Mouse (Mus musculus) heart, postnatal 0 days (tissue): ENCODE measurements at regions not wholly inside any gene's neighbourhood (a gene's known extent, or its start where the extent isn't known, plus 50 kb on each side); places are given as distances from the start of the nearest gene placed in this dataset.

Source experiments
- ATAC-seq: fragments of 200-750 bp; cut with Nextera tagmentation; 2 replicates; pipeline ENCODE4 v1.8.0; 2017; ENCODE audit warnings: low read depth, moderate number of reproducible peaks, moderate library complexity; ENCODE audit not compliant: insufficient read depth
- DNase-seq: peaks from one replicate; pipeline ENCODE4 v3.0.0-alpha.2; 2016; ENCODE audit warnings: low spot score
- H3K27ac ChIP-seq: fragments of 300-500 bp; sonication (generic); 2 replicates; pipeline ENCODE4 v1.5.1; 2014; ENCODE audit warnings: low read depth, mild to moderate bottlenecking
- H3K27me3 ChIP-seq: fragments of 300-500 bp; sonication (generic); 2 replicates; pipeline ENCODE4 v1.6.1; 2014; ENCODE audit warnings: low read length, mixed read lengths; ENCODE audit not compliant: control insufficient read depth, insufficient read depth
- H3K36me3 ChIP-seq: fragments of 300-500 bp; sonication (generic); replicated peaks from 2 replicates; pipeline ENCODE4 v1.6.1; 2014; ENCODE audit warnings: low read length, mixed read lengths; ENCODE audit not compliant: control insufficient read depth, insufficient read depth
- H3K4me1 ChIP-seq: fragments of 300-500 bp; sonication (generic); 2 replicates; pipeline ENCODE4 v1.6.1; 2014; ENCODE audit warnings: antibody characterized with exemption; ENCODE audit not compliant: control insufficient read depth, insufficient read depth
- H3K4me2 ChIP-seq: fragments of 300-500 bp; sonication (generic); 2 replicates; pipeline ENCODE4 v1.6.1; 2014; ENCODE audit warnings: low read depth, mild to moderate bottlenecking, low read length, moderate library complexity
- H3K4me3 ChIP-seq: fragments of 300-500 bp; sonication (generic); 2 replicates; pipeline ENCODE4 v1.5.1; 2014; ENCODE audit warnings: low read depth, low read length
- H3K9ac ChIP-seq: fragments of 300-500 bp; sonication (generic); replicated peaks from 2 replicates; pipeline ENCODE4 v1.6.1; 2014; ENCODE audit warnings: low read depth, low read length, mixed read lengths
- H3K9me3 ChIP-seq: fragments of 300-500 bp; sonication (generic); replicated peaks from 2 replicates; pipeline ENCODE4 v1.6.1; 2016; ENCODE audit warnings: low read length; ENCODE audit not compliant: control insufficient read depth
- CTCF ChIP-seq: IDR thresholded peaks from 2 replicates; pipeline ENCODE4 v1.5.1; 2016; ENCODE audit warnings: antibody characterized with exemption, control low read depth, low read depth
- EP300 ChIP-seq: IDR thresholded peaks from 2 replicates; pipeline ENCODE4 v1.6.1; 2016; ENCODE audit warnings: antibody characterized with exemption, low read depth
- WGBS: fragments of 180-500 bp; shearing (Covaris S2); extraction: QIAGEN DNeasy Blood & Tissue Kit; methylation state at CpG from one replicate; pipeline ENCODE4 v1.1.7; 2014; 5-methylcytosine and 5-hydroxymethylcytosine counted together

DNA sequence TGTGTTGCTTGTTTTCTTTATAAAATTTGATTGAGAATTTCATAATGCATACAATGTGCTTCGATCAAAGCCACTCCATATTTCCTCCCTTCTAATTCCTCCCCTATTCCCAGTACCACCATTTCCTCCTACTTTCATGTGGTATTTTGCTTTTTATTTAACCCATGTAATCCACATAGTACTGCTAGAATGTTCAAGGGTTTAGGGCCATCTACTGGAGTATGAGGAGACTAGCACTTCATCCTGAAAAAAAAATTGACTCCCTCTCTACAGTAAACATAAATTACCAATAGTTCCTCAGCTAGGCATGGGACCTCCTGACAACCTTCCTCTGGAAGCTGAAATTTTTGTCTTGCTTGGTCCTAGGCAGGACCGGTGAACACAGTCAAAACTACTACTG, 163.0 kb downstream of the Gpr165 start:
- Histone ChIP-seq H3K27me3 (no peaks in the 10 kb centered on the region), H3K36me3 (no peaks in the 10 kb centered on the region), H3K9ac (no peak overlapping the region), H3K9me3 (no peaks in the 10 kb centered on the region), H3K4me3 (no peak overlapping the region), H3K27ac (no peak overlapping the region), H3K4me2 (no peak overlapping the region), H3K4me1 (no peaks in the 10 kb centered on the region)
- ATAC-seq (no peak), DNase-seq (no peak)
- TF ChIP-seq EP300, result no peak
- TF ChIP-seq CTCF, result peak; percentile 22; the same call in 1 of the 2 replicates
- WGBS, result 43% methylated on average over 2 of the region's 2 CpGs

- H3K27ac ChIP-seq, result no peak overlapping the region
- no peaks in the 10 kb centered on the region for H3K4me1 ChIP-seq
- H3K27me3 ChIP-seq, result no peaks in the 10 kb centered on the region
- no peak for ATAC-seq
- H3K4me2 ChIP-seq, result no peak overlapping the region
- no peak overlapping the region for H3K9ac ChIP-seq
- peak; percentile 5 for DNase-seq
- no peak for TF ChIP-seq EP300
- TF ChIP-seq CTCF, result peak; percentile 53
- H3K4me3 ChIP-seq, result no peak overlapping the region
- H3K36me3 ChIP-seq, result no peaks in the 10 kb centered on the region
- H3K9me3 ChIP-seq, result no peaks in the 10 kb centered on the region
These were observed 165.5 kb downstream of the Gpr165 start for GRCm38 (mm10) chrX:96878721-96879120.

DNA sequence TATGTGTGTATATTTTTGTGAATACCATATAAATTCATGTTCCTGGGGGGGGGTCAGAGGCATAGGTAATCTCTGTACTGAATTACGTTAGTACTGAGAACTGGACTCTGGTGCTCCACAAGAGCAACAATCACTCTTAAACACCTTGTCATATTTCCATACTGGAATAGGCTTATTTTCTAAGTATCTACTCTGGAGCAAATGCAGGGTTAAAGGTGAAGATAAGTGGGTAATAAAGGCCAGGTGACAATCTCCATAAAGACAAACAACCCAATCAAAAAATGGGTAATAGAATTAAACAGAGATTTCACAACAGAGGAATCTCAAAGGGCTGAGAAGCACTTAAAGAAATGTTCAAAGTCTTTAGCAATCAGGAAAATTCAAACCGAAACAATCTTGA, 165.9 kb downstream of the Gpr165 start:
- TF ChIP-seq EP300 (no peak), CTCF (no peak)
- Histone ChIP-seq H3K27me3 (no peaks in the 10 kb centered on the region), H3K4me2 (no peak overlapping the region), H3K27ac (no peak overlapping the region), H3K36me3 (no peaks in the 10 kb centered on the region), H3K9ac (no peak overlapping the region), H3K4me3 (no peak overlapping the region), H3K4me1 (no peaks in the 10 kb centered on the region), H3K9me3 (no peaks in the 10 kb centered on the region)
- no peak for ATAC-seq
- no peak for DNase-seq
- WGBS, result 41% methylated on average over 2 of the region's 2 CpGs

DNA sequence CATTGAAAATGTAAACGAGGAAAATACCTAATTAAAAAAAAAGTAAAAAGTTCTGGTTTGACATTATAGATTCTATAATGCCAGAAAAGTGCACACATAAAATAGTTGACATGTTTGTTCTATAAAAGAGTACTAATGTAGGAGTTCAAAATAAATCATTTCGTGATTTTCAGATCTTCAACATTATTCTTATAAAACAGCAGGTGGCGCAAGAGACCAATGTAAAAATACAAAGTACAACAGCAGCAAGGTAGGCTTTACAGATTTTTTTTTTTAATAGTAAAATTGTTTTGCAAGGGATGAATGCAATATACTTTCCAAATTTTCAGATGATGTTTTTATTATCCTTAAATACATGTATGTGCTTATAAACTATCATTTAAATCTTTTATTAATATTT, 171.8 kb upstream of the Pgr15l start:
- no peaks in the 10 kb centered on the region for H3K27me3 ChIP-seq
- H3K27ac ChIP-seq, result no peak overlapping the region
- no peak overlapping the region for H3K9ac ChIP-seq
- 11% methylated on average over 3 of the region's 3 CpGs for WGBS
- no peak overlapping the region for H3K4me3 ChIP-seq
- H3K9me3 ChIP-seq, result no peaks in the 10 kb centered on the region
- H3K4me2 ChIP-seq, result no peak overlapping the region
- no peaks in the 10 kb centered on the region for H3K36me3 ChIP-seq
- ATAC-seq (no peak), DNase-seq (peak; percentile 7)
- no peaks in the 10 kb centered on the region for H3K4me1 ChIP-seq
- no peak for TF ChIP-seq EP300
- TF ChIP-seq CTCF, result peak; percentile 27
